ENCODE assay signal across 20 mouse cellular contexts in genomic region chr11:39923977-39924527, GRCm38 (mm10).
A peak's percentile ranks its signal among the peaks of the same experiment; 100 is the strongest.
DNase-seq lines count a peak whose midpoint lies in the region; ATAC-seq and TF ChIP-seq lines count a peak whose summit lies in the region.
"Had no signal": no experiment of that assay in that cellular context is flagged by ENCODE, and none has a peak within 500 bp of the region (broad histone marks: within the 10 kb centered on the region; RNA-seq: fewer than 3 reads in every experiment).

No protein-coding gene starts in this region.

- peak; percentile 21 to 35 for DNase-seq in cerebellum, postnatal 10 days
- no peak for DNase-seq in cerebellum, postnatal 25 days
- DNase-seq in hindbrain, embryonic 10.5 days (ENCODE audit: low spot score), result peak; percentile 23
- DNase-seq in hindbrain, embryonic 14.5 days (ENCODE audit: low spot score), result no peak
- peak; percentile 16 for DNase-seq in forelimb bud, embryonic 11.5 days (ENCODE audit: low read depth, low spot score)
- DNase-seq in midbrain, postnatal 0 days (ENCODE audit: low spot score), result peak; percentile 33
- no peak for DNase-seq in layer of hippocampus, adult 11-12 months (ENCODE audit: low spot score)
- DNase-seq: cerebellum, postnatal 36 days; gastrocnemius, postnatal 25 days; heart, postnatal 10 days; kidney, adult 9 months; layer of hippocampus, postnatal 36 days; lung, adult 18-20 months; right cerebral cortex, postnatal 25 days; thymus, postnatal 25 days had no signal

- H3K4me2 ChIP-seq in hindbrain, embryonic 14.5 days (replicated peaks), result no peak overlapping the region
- no peak overlapping the region for H3K4me2 ChIP-seq in midbrain, postnatal 0 days (ENCODE audit: low read depth, low read length, poor library complexity, severe bottlenecking)
- H3K4me2 ChIP-seq in intestine, embryonic 15.5 days (replicated peaks), result no peak overlapping the region

- H3K9me3 ChIP-seq in hindbrain, embryonic 10.5 days, result no peaks in the 10 kb centered on the region
- H3K9me3 ChIP-seq in hindbrain, embryonic 14.5 days (ENCODE audit: control insufficient read depth, low read length), result no peaks in the 10 kb centered on the region
- no peaks in the 10 kb centered on the region for H3K9me3 ChIP-seq in midbrain, postnatal 0 days (ENCODE audit: low read length)
- H3K9me3 ChIP-seq in intestine, embryonic 15.5 days, result no peaks in the 10 kb centered on the region
- H3K9me3 ChIP-seq: G1E; heart, embryonic 10.5 days had no signal

- ATAC-seq in hindbrain, embryonic 14.5 days (ENCODE audit: low FRiP score), result no peak
- no peak for ATAC-seq in midbrain, postnatal 0 days (ENCODE audit: low FRiP score)
- no peak for ATAC-seq in intestine, embryonic 15.5 days
- ATAC-seq: CD4-positive, CD25-positive, alpha-beta regulatory T cell, adult 4 months had no signal

- H3K27me3 ChIP-seq in hindbrain, embryonic 10.5 days (ENCODE audit: insufficient read depth, poor library complexity, severe bottlenecking), result no peaks in the 10 kb centered on the region
- no peaks in the 10 kb centered on the region for H3K27me3 ChIP-seq in hindbrain, embryonic 14.5 days (ENCODE audit: control insufficient read depth, insufficient read depth, low read length)
- H3K27me3 ChIP-seq in midbrain, postnatal 0 days (ENCODE audit: insufficient read depth, low read length), result no peaks in the 10 kb centered on the region
- no peaks in the 10 kb centered on the region for H3K27me3 ChIP-seq in intestine, embryonic 15.5 days (replicated peaks)

- WGBS in hindbrain, embryonic 10.5 days, result 35% methylated on average over 6 of the region's 6 CpGs
- WGBS in hindbrain, embryonic 14.5 days, result 28% methylated on average over 6 of the region's 6 CpGs
- 38% methylated on average over 6 of the region's 6 CpGs for WGBS in midbrain, postnatal 0 days
- 31% methylated on average over 6 of the region's 6 CpGs for WGBS in intestine, embryonic 15.5 days

- no peak overlapping the region for H3K9ac ChIP-seq in hindbrain, embryonic 14.5 days
- H3K9ac ChIP-seq in midbrain, postnatal 0 days (replicated peaks; ENCODE audit: low read length, poor library complexity, severe bottlenecking), result no peak overlapping the region
- no peak overlapping the region for H3K9ac ChIP-seq in intestine, embryonic 15.5 days

- H3K36me3 ChIP-seq in hindbrain, embryonic 10.5 days, result no peaks in the 10 kb centered on the region
- no peaks in the 10 kb centered on the region for H3K36me3 ChIP-seq in hindbrain, embryonic 14.5 days (replicated peaks; ENCODE audit: control insufficient read depth, insufficient read depth)
- no peaks in the 10 kb centered on the region for H3K36me3 ChIP-seq in midbrain, postnatal 0 days (ENCODE audit: insufficient read depth, low read length)
- no peaks in the 10 kb centered on the region for H3K36me3 ChIP-seq in intestine, embryonic 15.5 days
- H3K36me3 ChIP-seq: G1E; heart, embryonic 10.5 days had no signal

- H3K4me1 ChIP-seq in hindbrain, embryonic 10.5 days (replicated peaks), result 0 out of 2 replicates have a peak, but pooled peaks cover 4% of the 10 kb centered on the region
- no peaks in the 10 kb centered on the region for H3K4me1 ChIP-seq in hindbrain, embryonic 14.5 days (replicated peaks; ENCODE audit: control insufficient read depth, insufficient read depth, low read length)
- no peaks in the 10 kb centered on the region for H3K4me1 ChIP-seq in midbrain, postnatal 0 days (ENCODE audit: insufficient read depth, low read length)
- no peaks in the 10 kb centered on the region for H3K4me1 ChIP-seq in intestine, embryonic 15.5 days (replicated peaks)
- H3K4me1 ChIP-seq: heart, embryonic 10.5 days had no signal

- no peak for TF ChIP-seq CTCF in midbrain, postnatal 0 days (IDR thresholded peaks at IDR 0.05)

- no peak overlapping the region for H3K4me3 ChIP-seq in hindbrain, embryonic 10.5 days
- H3K4me3 ChIP-seq in hindbrain, embryonic 14.5 days (replicated peaks; ENCODE audit: low read length), result no peak overlapping the region
- no peak overlapping the region for H3K4me3 ChIP-seq in midbrain, postnatal 0 days (ENCODE audit: low read depth, low read length)
- H3K4me3 ChIP-seq in intestine, embryonic 15.5 days (replicated peaks), result no peak overlapping the region
- H3K4me3 ChIP-seq: heart, embryonic 10.5 days had no signal

- no peak overlapping the region for H3K27ac ChIP-seq in hindbrain, embryonic 10.5 days
- H3K27ac ChIP-seq in hindbrain, embryonic 14.5 days, result no peak overlapping the region
- H3K27ac ChIP-seq in midbrain, postnatal 0 days (ENCODE audit: low read depth, low read length), result no peak overlapping the region
- H3K27ac ChIP-seq in intestine, embryonic 15.5 days, result no peak overlapping the region
- H3K27ac ChIP-seq: heart, embryonic 10.5 days; stomach, postnatal 0 days had no signal

Comparison
In these comparisons a context has a peak if more than half of its experiments do, and no peak if none do; other contexts are left out.
1. DNase-seq: peak in cerebellum, postnatal 10 days (2 of 2), hindbrain, embryonic 10.5 days (single experiment), forelimb bud, embryonic 11.5 days (single experiment) and midbrain, postnatal 0 days (single experiment); none in cerebellum, postnatal 25 days (0 of 2), hindbrain, embryonic 14.5 days (single experiment) and layer of hippocampus, adult 11-12 months (single experiment).